Mouse (Mus musculus): ENCODE measurements around the gene Gpr12. TPM values are rescaled to one million over a fixed set of nuclear protein-coding genes. Genes with fewer than 3 reads are reported as not detected.

The Gpr12 gene
- polyA plus RNA-seq (2012; rRNA removed; ENCODE audit: low replicate concordance), result 0.67 TPM in 1 of 2 replicates, not detected in the other

GRCm38 (mm10) chr5:146584478-146585306 lies at the start of gene Gpr12:
TSS of gene Gpr12 (minus strand) at chr5:146585239.

GRCm38 (mm10) chr5:146555836-146556235 lies 29.2 kb downstream of the Gpr12 start, which contains the start of gene Gm3415:
TSS of gene Gm3415 (plus strand) at chr5:146556136.

GRCm38 (mm10) chr5:146537347-146537746 lies 47.7 kb downstream of the Gpr12 start, which contains the start of gene Gm3409:
TSS of gene Gm3409 (plus strand) at chr5:146537647.

Other genes starting within 250 kb of the Gpr12 start
- gene Wasf3, start 200.3 kb downstream of the Gpr12 start, polyA plus RNA-seq (2012; rRNA removed; ENCODE audit: low replicate concordance), result 1.1 and 11.8 TPM in 2 replicates
- gene Gm6408, start 103.3 kb downstream of the Gpr12 start, polyA plus RNA-seq (2012; rRNA removed; ENCODE audit: low replicate concordance), result not detected in 2 replicates
- gene Gm6370, start 93.9 kb downstream of the Gpr12 start, polyA plus RNA-seq (2012; rRNA removed; ENCODE audit: low replicate concordance), result not detected in 2 replicates
- not detected in 2 replicates for gene 4930449I24Rik, start 82.8 kb downstream of the Gpr12 start, polyA plus RNA-seq (2012; rRNA removed; ENCODE audit: low replicate concordance)
- not detected in 2 replicates for gene Gm3402, start 71.1 kb downstream of the Gpr12 start, polyA plus RNA-seq (2012; rRNA removed; ENCODE audit: low replicate concordance)
- not detected in 2 replicates for gene Gm3404, start 59.4 kb downstream of the Gpr12 start, polyA plus RNA-seq (2012; rRNA removed; ENCODE audit: low replicate concordance)
- not detected in 2 replicates for gene Gm3409, start 47.6 kb downstream of the Gpr12 start, polyA plus RNA-seq (2012; rRNA removed; ENCODE audit: low replicate concordance)
- gene Gm3415, start 29.1 kb downstream of the Gpr12 start, polyA plus RNA-seq (2012; rRNA removed; ENCODE audit: low replicate concordance), result not detected in 2 replicates
- gene Usp12, start 209.8 kb upstream of the Gpr12 start, polyA plus RNA-seq (2012; rRNA removed; ENCODE audit: low replicate concordance), result 12.5 and 15.0 TPM in 2 replicates
- gene Rpl21, start 247.7 kb upstream of the Gpr12 start, polyA plus RNA-seq (2012; rRNA removed; ENCODE audit: low replicate concordance), result 63.0 and 87.3 TPM in 2 replicates

Measured in subcutaneous adipose tissue, adult 2 months (tissue).